Mouse (Mus musculus): ENCODE measurements around the gene Cadm3.

The Cadm3 gene

DNA sequence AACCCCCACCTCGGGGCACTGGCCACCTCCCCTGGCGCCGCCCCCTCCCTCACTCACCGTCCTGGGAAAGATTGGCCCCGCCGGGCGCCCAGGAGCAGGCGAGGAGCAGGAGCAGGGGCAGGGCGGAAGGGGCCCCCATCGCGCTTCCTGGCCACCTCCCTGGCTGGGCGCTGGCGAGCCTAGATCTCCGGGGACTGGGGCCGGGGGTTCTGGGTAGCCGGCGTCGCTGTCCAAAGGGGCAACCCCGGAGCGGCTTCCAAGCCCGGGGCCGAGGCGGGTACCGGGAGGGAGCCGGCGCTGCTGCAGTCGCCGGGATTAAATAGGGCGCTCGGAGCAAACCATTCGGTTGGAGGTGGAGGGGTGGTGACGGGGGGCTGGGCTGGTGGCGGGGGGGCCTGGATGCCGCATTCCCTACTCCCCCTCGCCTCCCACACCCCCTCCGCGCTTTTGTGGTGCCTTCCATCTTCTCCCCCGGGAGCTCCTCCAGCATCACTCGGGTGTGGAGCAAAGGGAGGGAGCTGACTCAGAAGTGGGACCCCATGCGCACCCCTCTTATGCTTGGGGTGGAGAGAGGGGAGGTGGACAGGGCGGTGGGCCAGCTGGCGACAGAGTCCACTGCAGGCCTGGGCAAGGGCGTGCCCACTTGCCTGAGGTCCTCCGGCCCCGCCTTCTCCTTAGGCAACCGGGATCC lies at the start of gene Cadm3:
Cadm3 (minus strand) TSS at position 340 of the 691 bp plus-strand sequence.
- DNase-seq (ENCODE audit: low spot score) = peak; percentile 20

DNA sequence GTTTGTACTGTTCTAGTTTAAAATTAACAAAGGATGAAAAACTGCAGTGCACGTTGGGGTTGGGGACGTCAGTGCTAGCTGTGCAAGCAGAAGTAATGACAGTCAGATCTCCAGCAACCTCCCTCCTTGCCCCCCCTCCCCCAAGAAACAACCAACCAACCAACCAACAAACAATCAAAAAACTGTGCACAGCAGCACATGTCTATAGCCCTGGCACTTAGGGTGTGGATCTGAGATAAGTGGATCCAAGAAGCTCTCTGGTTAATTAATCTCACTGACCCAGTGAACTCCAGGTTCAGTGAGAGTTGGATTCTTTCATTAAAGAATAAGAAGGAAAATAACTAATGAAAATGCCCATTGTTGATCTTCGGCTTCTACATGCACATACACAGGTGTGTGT lies 47.1 kb upstream of the Cadm3 start:
- no peak for DNase-seq (ENCODE audit: low spot score)

DNA sequence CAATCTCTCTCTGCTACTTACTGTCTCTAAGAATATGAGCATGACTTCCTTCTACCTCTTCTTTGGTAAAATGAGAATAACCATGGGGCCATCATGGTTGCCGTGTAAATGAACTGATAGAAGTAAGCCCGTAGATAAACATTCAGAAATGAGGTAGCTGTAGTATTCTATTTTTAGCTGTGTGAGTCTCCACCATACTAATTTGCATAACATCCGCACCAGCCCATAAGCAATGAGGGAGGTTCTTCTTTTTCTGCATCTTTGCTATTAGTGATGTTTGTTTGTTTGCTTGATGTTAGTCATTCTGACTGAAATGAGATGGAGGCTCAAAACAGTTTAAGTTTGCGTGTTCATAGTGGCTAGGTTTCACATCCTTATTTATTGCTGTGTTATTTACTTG lies 44.4 kb upstream of the Cadm3 start:
- no peak for DNase-seq (ENCODE audit: low spot score)

DNA sequence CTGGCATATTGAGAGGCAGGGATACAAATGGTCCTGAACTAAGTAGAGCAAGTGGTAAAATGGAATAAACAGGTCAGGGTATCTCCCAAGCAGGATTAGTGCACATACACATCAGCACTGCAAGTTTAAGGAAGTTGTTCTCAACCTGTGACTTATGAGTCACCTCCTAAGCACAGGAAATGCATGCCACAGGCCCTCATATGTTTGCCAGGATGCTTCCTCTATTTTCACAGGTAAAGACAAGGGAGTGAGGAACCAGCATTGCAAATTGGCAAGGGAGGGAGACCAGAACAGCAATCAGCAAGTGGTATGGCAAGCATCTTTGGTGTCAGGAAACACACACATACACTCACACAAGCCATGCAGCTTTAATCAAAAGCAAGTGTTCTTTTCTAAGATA lies 41.6 kb upstream of the Cadm3 start:
- DNase-seq (ENCODE audit: low spot score) = no peak

DNA sequence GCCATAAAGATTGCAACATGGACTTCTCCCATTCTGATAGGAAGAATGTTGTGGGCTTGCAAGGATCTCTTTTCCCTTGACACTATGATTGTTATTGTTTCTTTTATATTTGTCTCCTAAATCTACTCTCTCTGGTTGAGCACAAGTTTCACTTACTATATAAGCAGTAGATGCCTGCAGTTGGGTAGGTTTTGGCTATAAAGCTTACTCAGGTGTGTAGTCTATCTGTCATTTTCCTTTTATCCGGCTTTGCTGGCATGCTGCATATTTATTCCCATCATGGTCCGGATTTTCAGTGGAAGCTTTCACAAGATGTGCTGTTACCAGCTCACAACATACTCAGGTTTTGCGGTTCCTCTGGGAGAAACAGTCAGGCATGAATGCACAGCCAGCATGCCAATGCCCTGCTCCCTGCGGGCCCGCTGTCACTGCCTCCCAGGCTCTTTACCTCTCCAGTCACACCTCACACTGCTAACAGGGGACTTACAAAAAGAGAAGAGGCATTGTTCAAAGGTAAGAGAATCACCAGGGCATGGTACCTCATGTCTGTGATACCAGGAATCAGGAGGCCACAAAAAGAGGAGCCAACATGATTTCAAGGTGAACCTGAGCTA lies 37.3 kb upstream of the Cadm3 start:
- DNase-seq (ENCODE audit: low spot score) = no peak

DNA sequence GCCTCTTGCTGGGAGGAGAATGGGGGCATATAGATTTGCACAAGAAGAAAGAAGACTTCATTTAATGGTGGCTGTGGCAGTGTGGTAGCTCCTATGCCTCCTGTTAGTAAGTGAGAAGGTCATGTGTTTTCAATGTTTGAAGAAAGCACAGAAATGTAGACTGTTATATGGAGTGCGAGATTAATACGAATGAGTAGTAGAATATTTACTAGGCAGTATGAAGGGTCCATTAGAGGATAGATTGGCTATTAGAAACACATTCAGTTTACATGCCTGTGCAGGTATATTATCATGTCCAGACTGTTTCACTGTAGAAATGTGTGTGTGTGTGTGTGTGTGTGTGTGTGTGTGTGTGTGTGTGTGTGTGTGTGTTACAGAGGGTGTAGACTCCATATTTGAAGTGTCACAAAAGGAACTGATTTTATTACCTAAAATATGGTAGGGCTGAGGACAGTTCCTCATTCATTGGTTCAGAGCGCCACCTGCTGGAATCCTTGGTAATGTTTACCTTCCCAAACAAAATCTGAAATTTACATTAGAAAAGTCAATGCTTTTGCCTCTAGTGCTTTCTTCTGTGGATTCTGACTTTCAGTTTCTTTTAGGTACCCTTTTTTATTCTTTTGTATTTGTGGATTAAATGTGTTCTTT lies 31.0 kb upstream of the Cadm3 start:
- DNase-seq (ENCODE audit: low spot score) = peak; percentile 78

DNA sequence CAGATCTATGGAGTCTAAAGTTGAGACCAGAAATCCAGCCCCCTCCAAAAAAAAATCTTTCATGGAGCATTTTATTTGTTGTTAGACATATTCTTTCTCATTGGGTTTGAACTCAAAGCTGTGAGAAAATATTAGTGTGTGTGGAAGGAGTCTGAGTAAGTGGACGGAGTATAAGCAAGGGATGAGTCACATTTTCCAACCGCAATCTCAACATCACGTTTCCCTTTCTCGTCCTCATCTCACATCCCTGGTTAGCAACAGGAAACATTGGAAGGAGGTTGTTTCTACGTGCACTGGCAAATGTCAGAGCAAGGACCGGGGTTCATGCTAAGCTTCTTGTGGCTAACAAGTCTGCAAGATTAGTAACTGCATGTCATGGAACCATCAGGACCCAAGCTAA lies 24.3 kb upstream of the Cadm3 start:
- DNase-seq (ENCODE audit: low spot score) = no peak

DNA sequence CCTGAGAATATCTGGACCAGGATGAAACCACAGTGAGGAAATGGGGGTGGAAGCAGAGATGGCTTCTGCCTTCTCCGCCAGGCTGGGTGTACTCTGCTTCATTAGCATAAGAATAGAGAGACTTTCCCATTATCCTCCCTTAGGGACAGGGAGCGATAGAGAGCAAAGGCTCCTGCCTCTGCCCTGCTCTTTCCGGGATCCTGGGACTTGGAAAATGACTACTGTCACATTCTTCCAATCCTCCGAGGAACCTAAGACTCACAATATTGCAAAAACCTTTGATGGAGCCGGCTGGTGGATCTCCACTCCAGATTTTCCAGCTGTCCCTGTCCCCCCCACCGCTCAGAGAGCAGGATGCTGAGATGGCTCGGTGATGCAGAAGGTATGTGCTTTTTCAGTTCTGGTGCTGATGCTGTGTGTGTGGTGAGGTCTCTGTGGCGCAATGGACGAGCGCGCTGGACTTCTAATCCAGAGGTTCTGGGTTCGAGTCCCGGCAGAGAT lies 22.5 kb upstream of the Cadm3 start:
- DNase-seq (ENCODE audit: low spot score) = no peak

DNA sequence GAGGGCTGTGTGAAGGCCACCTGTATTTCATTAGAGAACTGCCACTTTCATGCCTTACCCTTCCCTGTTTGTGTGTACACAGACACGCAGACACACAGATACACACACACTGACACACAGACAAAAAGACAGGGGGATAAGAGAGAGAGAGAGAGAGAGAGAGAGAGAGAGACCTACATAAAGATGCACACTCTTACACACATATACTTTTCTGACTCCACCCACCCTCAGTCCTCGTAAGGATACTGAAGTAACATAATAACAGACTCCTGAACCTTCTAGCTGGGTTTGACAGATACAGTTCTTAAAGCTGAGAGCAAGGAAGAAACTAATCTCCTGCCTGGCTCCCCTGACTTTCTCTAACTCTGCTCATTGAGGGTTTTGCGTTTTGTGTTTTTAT lies 21.9 kb upstream of the Cadm3 start:
- no peak for DNase-seq (ENCODE audit: low spot score)

DNA sequence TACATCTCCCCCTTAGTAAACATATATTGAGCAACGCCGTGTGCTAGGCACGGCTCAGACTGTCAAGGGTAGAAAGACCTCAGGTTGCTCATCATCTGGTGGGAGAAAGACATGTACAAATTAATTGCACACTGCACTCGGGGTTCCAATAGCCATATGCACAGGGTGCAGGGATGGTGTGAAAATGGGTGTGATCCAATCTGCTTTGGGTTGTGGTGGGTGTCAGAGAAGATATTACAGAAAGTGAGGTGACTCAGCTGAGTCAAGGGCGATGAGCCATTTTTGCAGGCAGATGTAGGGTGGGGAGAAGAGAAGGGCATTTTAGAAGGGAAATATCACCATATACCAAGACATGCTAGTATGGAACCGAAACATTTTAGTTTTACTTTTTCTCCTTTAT lies 13.9 kb upstream of the Cadm3 start:
- no peak for DNase-seq (ENCODE audit: low spot score)

DNA sequence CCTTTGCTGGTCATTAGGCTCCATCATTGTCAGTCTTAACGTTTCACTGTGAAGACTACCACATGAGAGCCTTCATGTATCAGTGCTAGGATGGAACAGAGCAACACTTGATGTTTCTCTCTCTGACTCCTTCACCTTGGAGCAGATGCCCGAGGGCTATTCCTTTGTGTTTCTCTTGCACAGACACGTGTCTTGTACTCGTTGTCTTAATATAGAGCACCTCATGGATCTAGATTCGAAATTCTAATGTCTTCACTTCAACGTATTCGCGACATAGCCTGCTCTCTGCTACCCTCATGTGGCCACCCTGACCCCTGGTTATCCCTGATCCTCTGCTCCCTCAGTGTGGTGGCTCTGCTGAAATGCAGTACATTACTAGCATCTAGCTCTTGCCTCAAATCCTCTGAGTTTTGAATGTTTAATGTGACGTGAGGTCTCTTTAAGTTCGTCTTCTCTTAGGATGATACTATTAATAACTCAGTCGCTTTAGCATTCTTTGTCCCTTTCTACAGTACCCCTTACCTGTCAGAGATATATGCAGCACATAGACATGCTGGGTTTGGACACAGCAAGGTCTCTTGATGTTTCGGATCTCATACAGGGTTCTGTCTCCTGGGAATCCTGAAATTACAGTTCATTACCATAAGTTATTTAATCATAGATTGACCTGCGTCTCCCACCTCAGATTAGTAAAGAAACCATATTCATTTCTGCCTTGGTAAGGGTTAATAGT lies 10.1 kb upstream of the Cadm3 start:
- peak; percentile 48 for DNase-seq (ENCODE audit: low spot score)

DNA sequence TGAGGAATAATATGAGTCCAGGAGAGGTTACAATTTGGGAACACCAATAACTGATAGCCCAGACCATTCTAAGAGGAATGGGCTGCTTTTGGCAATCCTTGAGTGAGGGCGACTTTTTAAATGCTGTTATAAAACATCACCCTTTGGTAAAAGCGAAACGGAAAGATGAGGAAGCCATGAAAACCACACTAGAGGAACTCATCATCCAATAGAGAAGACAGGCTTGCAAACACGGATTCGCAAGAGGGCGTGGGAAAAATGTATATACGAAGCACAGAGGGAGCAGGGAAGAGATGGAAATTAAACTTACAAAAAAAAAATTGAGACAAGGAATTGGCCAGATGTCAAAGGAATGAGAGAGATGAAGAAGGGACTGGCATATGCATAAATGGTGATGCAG lies 6.5 kb upstream of the Cadm3 start:
- no peak for DNase-seq (ENCODE audit: low spot score)

DNA sequence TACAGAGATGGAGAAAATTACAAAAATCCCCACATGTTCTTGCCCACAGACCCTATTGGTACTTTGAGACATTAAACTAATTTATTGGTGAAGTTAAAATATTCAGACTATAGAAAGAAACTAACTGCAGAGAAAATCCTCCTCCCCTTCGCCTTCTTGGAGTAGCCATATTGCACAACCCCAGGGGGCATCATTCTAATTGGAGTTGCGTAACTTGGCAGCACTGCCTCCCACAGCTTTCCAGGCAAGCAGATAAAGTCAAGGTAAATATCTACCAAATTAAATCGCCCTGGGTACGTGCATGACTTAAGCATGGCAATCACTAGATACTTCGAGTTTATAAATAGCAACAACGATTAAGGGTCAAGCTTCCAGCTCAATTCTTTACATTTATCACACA lies 4.1 kb upstream of the Cadm3 start:
- DNase-seq (ENCODE audit: low spot score) = no peak

DNA sequence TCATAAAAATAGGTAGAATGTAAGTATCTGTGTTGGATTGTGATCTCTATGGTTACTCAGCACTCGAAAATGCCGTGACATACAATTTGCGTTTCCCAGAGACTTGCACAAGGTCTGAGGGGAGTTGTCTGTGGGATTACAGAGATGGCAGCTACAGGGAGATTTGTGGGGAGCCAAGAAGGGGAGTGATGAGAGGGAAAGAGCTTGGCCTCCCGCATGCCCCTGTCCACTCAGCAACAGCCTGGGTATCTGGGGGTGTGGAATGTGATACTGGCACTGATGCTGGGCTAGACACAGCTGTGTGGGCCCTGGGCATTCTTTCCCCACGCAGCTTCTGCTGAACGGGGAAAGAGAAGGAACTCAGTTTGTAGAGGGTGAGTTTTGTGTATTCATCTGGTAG lies 3.0 kb upstream of the Cadm3 start:
- DNase-seq (ENCODE audit: low spot score) = no peak

DNA sequence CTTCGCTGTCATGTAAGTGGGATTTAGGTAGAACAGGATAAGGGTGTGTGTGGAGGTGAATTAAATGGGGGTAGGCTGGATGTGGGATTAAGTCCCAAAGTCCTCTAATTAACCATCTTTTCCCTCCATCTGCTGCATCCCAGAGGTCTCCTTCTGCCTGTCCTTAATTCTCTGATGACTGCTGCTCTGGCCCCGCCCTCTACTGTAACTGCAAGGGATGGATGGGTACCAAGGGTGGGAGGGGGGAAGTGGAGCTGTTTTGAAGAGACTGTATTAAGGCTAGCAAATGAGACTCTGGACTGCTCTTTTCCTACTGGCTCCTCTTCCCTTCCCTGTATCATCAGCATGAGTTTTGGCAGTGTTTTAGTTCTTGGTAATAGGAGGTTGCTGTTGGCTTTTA lies 2.1 kb upstream of the Cadm3 start:
- DNase-seq (ENCODE audit: low spot score) = no peak

DNA sequence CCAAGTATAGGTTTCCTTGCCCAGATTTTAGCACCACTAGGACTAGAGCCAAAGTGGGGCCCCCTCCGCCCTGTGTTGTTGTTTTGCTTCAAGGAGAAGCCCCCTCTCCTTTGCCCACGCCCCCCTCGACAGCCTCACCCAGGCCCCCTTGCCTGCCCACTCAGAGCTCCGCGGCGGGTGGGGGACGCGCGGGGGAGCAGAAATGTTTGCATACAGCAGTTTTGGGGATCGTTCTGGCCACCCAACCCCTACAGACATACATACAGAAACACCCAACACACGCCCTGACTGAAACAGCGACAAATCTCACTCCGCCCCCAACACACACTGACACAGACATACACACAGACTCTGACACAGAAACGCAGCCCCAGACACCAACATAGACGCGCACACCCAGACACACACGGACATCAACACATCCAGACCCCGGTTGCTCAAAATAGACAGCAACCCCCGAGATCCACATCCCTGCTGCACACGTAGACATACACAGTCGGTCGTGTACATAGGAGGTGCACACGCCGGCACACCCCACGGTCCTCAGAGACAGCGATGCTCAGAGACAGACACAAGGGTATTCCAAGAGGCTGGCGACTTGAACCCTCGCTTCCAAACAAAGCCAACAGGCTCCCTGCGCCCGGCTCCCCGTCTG lies 667 bp downstream of the Cadm3 start:
- DNase-seq (ENCODE audit: low spot score) = no peak

DNA sequence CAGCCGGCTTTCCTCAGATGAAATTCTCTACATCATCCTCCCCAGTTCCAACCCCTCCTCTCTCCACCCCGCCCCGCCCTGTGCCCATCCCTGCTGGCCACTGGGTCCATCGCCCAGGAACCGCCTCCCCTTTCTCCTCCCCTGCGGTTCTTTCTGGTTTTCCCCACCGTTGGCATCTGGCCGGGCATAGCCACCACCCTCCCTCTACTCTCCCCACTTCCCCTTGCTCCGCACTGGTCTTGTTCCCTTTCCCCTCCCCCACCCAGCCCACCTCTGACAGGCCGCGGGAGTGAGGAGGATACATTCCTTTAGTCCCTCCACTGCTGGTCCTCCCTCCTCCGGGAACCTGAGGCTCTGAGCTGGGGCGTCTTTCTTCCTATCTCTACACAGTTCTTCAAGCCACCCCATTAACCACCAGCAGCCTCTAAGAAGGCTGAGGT lies 1.5 kb downstream of the Cadm3 start:
- no peak for DNase-seq (ENCODE audit: low spot score)

DNA sequence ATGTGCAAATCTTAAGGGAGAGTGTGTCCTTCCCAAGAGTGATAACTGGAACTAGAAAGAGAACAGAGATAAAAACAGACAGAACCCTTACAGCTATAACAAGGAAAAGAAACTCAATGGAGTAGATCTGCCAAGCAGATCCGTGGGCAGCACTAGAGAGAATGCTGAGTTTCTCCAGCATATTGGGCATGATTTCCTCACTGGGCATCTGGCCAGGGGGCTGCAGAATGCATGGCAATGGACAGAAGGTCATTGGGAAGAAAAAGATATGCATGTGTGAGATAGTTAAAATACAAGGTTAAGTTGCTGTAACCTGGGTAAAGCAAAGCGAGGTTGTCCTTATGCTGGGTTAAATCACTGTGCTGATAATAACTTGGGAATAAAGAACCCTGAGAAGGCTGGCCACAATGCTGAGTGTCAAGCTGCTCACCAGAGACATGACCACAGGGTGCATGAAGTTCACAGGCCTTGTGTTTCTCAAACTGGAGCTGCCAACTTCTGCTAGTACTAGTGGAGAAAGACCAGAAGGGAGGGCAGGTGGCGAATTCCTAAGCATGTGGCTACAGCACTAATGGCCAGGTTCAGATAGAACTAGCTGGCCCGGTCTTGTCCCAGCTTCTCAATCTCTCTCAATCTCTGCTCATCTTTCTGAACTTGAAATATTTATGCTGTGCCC lies 3.2 kb downstream of the Cadm3 start:
- DNase-seq (ENCODE audit: low spot score) = no peak

DNA sequence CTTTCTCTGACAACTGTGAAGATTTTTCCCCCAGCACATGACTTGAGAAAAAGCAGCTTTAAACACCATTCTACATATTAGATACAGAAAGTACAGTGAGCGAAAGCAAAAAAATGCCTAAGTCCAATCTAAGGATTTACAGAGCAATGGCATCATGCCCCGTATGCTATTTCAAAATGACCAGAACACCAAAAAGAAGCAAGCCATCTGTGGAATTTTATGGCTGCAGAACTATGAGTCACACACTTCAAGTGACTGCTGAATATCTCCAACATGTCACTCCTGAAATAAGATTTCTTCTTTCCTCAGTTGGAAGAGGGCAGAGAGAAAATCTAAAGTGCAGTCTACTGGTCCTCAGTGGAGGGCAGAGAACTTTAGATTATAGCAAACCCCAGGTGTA lies 4.1 kb downstream of the Cadm3 start:
- no peak for DNase-seq (ENCODE audit: low spot score)

DNA sequence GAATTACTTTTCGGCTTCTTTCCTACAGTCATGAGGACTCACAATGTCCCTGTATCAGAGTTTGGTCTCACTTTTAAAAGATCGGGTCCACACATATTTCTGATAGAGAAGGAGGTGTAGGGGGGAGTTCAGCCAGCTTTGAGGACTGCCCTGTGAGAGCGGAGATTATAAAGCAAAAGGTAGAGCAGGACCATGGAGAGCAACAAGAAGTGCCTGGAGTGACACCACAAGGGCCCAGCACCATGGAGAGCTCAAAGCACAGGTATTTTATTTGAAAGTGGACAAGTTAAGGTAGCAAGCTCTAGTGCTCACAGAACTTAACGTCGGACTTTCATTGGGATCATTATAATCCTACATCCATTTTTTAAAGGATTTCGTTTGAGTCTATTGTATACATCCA lies 5.8 kb downstream of the Cadm3 start:
- DNase-seq (ENCODE audit: low spot score) = peak; percentile 72

DNA sequence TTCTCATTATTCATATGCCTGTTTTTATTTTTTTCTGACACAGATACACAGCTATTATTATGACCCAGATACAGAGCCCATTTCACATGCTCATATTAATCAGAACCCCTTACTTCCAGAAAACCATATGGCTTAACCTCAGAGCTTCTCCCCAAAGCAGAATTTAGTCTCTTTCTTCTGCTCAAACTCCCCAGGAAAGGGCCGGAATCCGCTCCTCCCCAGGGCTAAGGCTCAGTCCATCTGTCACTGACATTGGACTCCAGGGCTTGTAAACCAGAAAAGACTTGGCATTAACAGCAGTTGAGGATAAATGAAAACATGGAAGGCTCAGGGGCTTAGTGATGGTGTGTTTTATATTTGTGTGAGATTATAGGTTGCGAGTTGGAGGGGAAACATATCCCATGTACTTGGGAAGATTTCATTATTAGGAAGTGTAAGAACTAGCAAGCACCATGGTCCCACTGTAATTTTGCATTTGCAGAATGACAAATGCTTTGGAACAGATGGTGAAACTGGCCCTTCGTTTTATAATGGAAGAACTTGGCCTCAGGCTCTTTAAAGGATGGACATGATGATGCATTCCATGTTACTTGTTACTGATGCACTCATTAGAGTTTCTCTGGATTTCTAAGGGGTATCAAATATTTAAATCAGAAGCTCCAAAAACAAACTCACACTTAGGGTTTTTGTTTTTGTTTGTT lies 7.8 kb downstream of the Cadm3 start:
- no peak for DNase-seq (ENCODE audit: low spot score)

Data from urinary bladder, postnatal 14 days (tissue).